Mouse (Mus musculus): ENCODE measurements at regions not wholly inside any gene's neighbourhood (a gene's known extent, or its start where the extent isn't known, plus 50 kb on each side); places are given as distances from the start of the nearest gene placed in this dataset.

- 43% methylated on average over 5 of the region's 5 CpGs for WGBS
- H3K27ac ChIP-seq (ENCODE audit: insufficient read depth, low read depth, low read length): no peak overlapping the region
- TF ChIP-seq POLR2A (IDR thresholded peaks at IDR 0.05; ENCODE audit: insufficient read depth, low read depth, low read length) (no peak), CTCF (IDR thresholded peaks at IDR 0.05; ENCODE audit: insufficient read depth, low read depth, low read length) (no peak)
- H3K4me3 ChIP-seq (ENCODE audit: insufficient read depth, low read depth, low read length): no peak overlapping the region
- H3K4me1 ChIP-seq (ENCODE audit: control insufficient read depth, insufficient read depth, low read length): no peaks in the 10 kb centered on the region
Observed at GRCm38 (mm10) chr12:88530450-88531143, 170.2 kb downstream of the Adck1 start.

DNA sequence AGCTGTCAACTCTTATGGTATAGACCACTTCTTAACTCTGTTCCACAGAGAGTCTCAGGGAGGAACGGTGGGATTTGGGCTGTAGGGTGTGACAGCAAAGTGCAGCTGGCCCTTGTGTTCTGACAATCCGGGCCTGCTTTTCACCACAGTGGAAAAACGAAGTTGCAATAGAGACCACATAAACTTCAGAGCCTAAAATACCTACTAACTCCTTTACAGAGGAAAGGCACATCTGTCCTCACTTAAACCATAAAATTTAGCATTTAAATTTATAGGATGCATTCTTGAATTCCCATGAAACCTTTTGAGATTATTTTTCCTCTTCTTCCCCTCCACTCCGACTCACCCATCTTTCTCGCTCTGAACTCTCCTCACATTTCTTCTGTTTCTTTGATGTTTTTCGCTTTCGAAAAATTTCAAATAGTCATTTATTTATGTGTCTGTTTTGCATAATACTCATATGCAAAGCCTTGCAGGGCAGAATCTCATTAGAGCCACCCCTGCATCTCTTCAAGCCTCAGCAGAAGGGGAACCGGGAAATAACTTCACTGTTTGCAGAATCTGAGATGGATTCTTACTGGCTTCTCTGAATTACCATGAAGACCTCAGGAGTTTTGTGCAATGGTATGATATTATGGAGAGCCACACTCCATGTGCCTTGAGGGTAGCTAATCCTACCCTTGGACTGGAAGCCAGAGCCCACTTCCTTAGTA lies 172.1 kb downstream of the Adck1 start:
- Histone ChIP-seq H3K4me1 (ENCODE audit: control insufficient read depth, insufficient read depth, low read length) (no peaks in the 10 kb centered on the region), H3K27ac (ENCODE audit: insufficient read depth, low read depth, low read length) (no peak overlapping the region), H3K4me3 (ENCODE audit: insufficient read depth, low read depth, low read length) (no peak overlapping the region)
- TF ChIP-seq CTCF (IDR thresholded peaks at IDR 0.05; ENCODE audit: insufficient read depth, low read depth, low read length): no peak
- TF ChIP-seq POLR2A (IDR thresholded peaks at IDR 0.05; ENCODE audit: insufficient read depth, low read depth, low read length): no peak
- 71% methylated on average over 8 of the region's 8 CpGs for WGBS

- TF ChIP-seq CTCF (IDR thresholded peaks at IDR 0.05; ENCODE audit: insufficient read depth, low read depth, low read length) (no peak), POLR2A (IDR thresholded peaks at IDR 0.05; ENCODE audit: insufficient read depth, low read depth, low read length) (no peak)
- no peak overlapping the region for H3K27ac ChIP-seq (ENCODE audit: insufficient read depth, low read depth, low read length)
- H3K4me1 ChIP-seq (ENCODE audit: control insufficient read depth, insufficient read depth, low read length): no peaks in the 10 kb centered on the region
- no peak overlapping the region for H3K4me3 ChIP-seq (ENCODE audit: insufficient read depth, low read depth, low read length)
- WGBS: 61% methylated on average over 1 of the region's 1 CpGs
Observed at GRCm38 (mm10) chr12:88551856-88552255, 170.8 kb upstream of the Nrxn3 start.

- TF ChIP-seq POLR2A (IDR thresholded peaks at IDR 0.05; ENCODE audit: insufficient read depth, low read depth, low read length) (no peak), CTCF (IDR thresholded peaks at IDR 0.05; ENCODE audit: insufficient read depth, low read depth, low read length) (no peak)
- no peak overlapping the region for H3K4me3 ChIP-seq (ENCODE audit: insufficient read depth, low read depth, low read length)
- WGBS: 60% methylated on average over 2 of the region's 2 CpGs
- no peak overlapping the region for H3K27ac ChIP-seq (ENCODE audit: insufficient read depth, low read depth, low read length)
- H3K4me1 ChIP-seq (ENCODE audit: control insufficient read depth, insufficient read depth, low read length): no peaks in the 10 kb centered on the region
Observed at GRCm38 (mm10) chr12:88555475-88555874, 167.2 kb upstream of the Nrxn3 start.

DNA sequence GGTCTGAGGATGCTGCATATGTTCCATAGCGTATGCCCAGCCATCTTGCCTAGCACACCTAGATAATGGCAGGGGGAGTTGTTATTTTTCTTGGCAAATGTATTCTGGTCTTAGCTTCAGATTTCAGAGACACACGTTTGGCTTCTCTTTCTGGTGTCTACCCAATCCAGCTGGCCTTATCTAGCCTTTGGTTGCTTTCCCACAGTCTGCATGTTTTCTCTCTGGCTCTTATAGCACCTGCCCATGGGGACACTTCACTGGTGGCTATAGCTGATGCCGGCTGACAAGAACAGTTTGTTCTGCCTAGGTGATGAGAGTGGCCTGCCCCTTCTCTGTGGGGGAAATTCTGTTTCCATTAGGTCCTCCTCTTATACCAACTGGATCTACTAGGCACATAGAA lies 164.6 kb upstream of the Nrxn3 start:
- Histone ChIP-seq H3K4me3 (ENCODE audit: insufficient read depth, low read depth, low read length) (no peak overlapping the region), H3K27ac (ENCODE audit: insufficient read depth, low read depth, low read length) (no peak overlapping the region), H3K4me1 (ENCODE audit: control insufficient read depth, insufficient read depth, low read length) (no peaks in the 10 kb centered on the region)
- no peak for TF ChIP-seq POLR2A (IDR thresholded peaks at IDR 0.05; ENCODE audit: insufficient read depth, low read depth, low read length)
- TF ChIP-seq CTCF (IDR thresholded peaks at IDR 0.05; ENCODE audit: insufficient read depth, low read depth, low read length): no peak
- 89% methylated on average over 3 of the region's 3 CpGs for WGBS

- TF ChIP-seq POLR2A (IDR thresholded peaks at IDR 0.05; ENCODE audit: insufficient read depth, low read depth, low read length): no peak
- no peak for TF ChIP-seq CTCF (IDR thresholded peaks at IDR 0.05; ENCODE audit: insufficient read depth, low read depth, low read length)
- 6% methylated on average over 8 of the region's 8 CpGs for WGBS
Observed at GRCm38 (mm10) chr12:88579974-88580373, 142.7 kb upstream of the Nrxn3 start.

DNA sequence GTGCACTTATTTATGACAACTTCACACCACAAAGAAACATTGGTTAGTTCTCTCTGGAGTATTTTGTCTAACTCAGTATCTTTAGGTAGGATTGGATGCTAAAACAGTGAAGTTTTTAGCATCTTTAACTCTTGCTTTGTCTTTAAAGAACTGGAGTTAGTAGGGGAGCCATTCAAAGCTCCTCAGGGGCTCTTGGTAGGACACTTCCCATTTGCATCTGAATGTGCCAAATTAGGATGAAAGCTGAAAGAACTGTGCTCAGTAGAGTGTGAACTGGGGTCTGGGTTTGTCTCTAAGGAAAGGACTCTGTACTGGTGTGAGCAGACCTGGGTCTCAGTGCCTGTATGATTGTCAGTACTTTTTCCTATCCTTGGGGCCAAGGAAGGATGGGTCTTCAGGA lies 116.7 kb upstream of the Nrxn3 start:
- Histone ChIP-seq H3K27ac (ENCODE audit: insufficient read depth, low read depth, low read length) (no peak overlapping the region), H3K4me1 (ENCODE audit: control insufficient read depth, insufficient read depth, low read length) (no peaks in the 10 kb centered on the region), H3K4me3 (ENCODE audit: insufficient read depth, low read depth, low read length) (no peak overlapping the region)
- no peak for TF ChIP-seq CTCF (IDR thresholded peaks at IDR 0.05; ENCODE audit: insufficient read depth, low read depth, low read length)
- no peak for TF ChIP-seq POLR2A (IDR thresholded peaks at IDR 0.05; ENCODE audit: insufficient read depth, low read depth, low read length)

More at GRCm38 (mm10) chr12:88579974-88580373, 142.7 kb upstream of the Nrxn3 start:
- H3K4me1 ChIP-seq (ENCODE audit: control insufficient read depth, insufficient read depth, low read length): peaks cover 14% of the 10 kb centered on the region
- peak overlapping the region; percentile 86 for H3K27ac ChIP-seq (ENCODE audit: insufficient read depth, low read depth, low read length)
- no peak overlapping the region for H3K4me3 ChIP-seq (ENCODE audit: insufficient read depth, low read depth, low read length)

DNA sequence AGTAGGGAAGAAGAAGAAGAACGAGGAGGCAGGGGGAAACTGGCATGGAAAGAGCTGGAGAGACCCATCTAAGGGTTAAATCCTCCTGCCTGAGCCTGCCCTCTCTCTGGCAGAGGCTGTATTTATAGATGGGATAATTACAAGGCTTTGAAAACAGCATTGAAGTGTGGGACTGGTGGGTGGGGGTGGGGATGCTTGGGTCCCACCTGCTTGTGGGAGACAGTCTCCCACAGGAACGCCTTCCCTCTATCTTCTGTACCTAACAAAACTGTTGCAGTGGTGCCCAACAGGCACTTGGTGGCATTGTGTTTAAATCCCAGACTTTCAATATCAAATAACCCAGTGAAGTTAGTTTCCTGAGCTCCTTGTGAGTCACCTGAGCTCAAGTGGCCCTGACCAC lies 102.6 kb upstream of the Nrxn3 start:
- TF ChIP-seq CTCF (IDR thresholded peaks at IDR 0.05; ENCODE audit: insufficient read depth, low read depth, low read length) (no peak), POLR2A (IDR thresholded peaks at IDR 0.05; ENCODE audit: insufficient read depth, low read depth, low read length) (no peak)
- 8% methylated on average over 2 of the region's 2 CpGs for WGBS
- Histone ChIP-seq H3K4me3 (ENCODE audit: insufficient read depth, low read depth, low read length) (no peak overlapping the region), H3K4me1 (ENCODE audit: control insufficient read depth, insufficient read depth, low read length) (peaks cover 11% of the 10 kb centered on the region), H3K27ac (ENCODE audit: insufficient read depth, low read depth, low read length) (peak overlapping the region; percentile 46)

- no peak for TF ChIP-seq POLR2A (IDR thresholded peaks at IDR 0.05; ENCODE audit: insufficient read depth, low read depth, low read length)
- no peak for TF ChIP-seq CTCF (IDR thresholded peaks at IDR 0.05; ENCODE audit: insufficient read depth, low read depth, low read length)
Observed at GRCm38 (mm10) chr12:88644281-88644680, 78.4 kb upstream of the Nrxn3 start.

More at GRCm38 (mm10) chr12:88644281-88644680, 78.4 kb upstream of the Nrxn3 start:
- no peaks in the 10 kb centered on the region for H3K4me1 ChIP-seq (ENCODE audit: control insufficient read depth, insufficient read depth, low read length)
- no peak overlapping the region for H3K27ac ChIP-seq (ENCODE audit: insufficient read depth, low read depth, low read length)
- no peak overlapping the region for H3K4me3 ChIP-seq (ENCODE audit: insufficient read depth, low read depth, low read length)
